Mouse (Mus musculus) v-Abl transformed pro-B cells (cell line): Measurements from ENCODE around the gene Ints2.

Experiments used
- in situ Hi-C, 2 experiments: fragments of 400-800 bp; cut with MboI; formaldehyde crosslinking; loops; one replicate each; pipeline ENCODE4 v1.15.1; 2025; ENCODE audit not compliant: unreplicated experiment in 2 of 2

Gene Ints2

DNA sequence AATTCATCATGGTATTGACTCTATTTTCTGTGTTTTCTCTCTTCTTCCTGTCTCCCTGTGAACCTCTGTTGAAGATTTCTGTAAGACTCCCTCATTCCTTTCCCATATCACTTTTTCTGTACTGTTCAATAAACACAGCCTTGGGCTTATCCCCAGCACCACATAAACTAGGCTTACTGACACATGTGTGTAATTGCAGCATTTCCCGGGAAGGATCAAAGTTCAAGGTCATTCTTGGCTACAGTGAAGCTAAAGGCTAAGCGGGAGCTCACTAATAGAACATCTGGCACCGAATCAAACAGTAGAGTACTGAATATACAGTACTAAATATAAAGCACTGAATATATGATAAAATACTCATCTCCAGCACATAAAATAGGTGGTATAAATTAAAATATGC lies 81.5 kb downstream of the Ints2 start:
- in situ Hi-C loops, result loop anchor here in 1 of 2 experiments (10.0 kb wide), 1 partner anchor 191 kb away; no protein-coding TSS in a partner anchor

DNA sequence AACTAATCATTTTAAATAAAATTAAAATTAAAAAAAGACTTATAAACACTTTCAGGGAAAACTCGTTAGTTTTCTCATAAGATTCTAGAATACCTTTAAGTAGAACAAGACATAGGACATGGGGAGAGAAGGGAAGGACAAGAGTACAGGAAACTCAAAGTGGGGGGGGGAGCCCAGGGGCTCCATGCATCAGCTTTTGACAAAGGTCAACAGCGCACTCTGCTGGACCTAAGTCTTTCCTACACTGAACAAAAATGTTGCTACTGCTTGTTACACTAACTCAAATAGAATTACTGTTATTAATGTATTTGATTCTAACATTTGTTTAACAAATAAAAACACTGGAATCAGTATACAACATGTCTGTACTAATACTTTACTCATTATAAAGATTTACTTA lies 83.2 kb downstream of the Ints2 start:
- in situ Hi-C loops, result loop anchor here (5.0 to 10.0 kb wide), 6 partner anchors 142 to 797 kb away; no protein-coding TSS in a partner anchor

DNA sequence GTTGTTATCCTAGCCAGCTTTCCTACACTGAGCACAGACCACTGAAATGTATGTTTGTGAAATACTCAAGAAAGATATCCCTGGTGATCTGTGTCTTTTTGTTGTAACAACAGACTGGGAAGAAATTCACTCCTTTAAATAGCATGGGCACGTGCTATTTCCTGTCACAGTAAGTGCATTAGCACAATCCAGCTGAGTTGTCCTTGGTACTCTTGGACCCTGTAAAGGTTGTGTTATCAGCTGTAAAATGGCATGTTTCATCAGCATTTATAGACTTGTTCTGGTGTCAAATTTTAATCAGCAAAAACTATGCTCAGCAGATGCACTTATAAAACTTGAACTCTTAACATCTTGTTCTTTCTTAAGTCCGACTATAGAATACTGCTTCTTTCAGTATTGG lies 86.6 kb downstream of the Ints2 start:
- in situ Hi-C loops, result loop anchor here (5.0 to 10.0 kb wide), 6 partner anchors 138 to 793 kb away; no protein-coding TSS in a partner anchor
